Mouse (Mus musculus): ENCODE measurements around the gene Carmil1. TPM values are rescaled to one million over a fixed set of nuclear protein-coding genes. Genes with fewer than 3 reads are reported as not detected.

Gene Carmil1
- polyA plus RNA-seq, 1 experiment from 2014 or later: 34.3 TPM

DNA sequence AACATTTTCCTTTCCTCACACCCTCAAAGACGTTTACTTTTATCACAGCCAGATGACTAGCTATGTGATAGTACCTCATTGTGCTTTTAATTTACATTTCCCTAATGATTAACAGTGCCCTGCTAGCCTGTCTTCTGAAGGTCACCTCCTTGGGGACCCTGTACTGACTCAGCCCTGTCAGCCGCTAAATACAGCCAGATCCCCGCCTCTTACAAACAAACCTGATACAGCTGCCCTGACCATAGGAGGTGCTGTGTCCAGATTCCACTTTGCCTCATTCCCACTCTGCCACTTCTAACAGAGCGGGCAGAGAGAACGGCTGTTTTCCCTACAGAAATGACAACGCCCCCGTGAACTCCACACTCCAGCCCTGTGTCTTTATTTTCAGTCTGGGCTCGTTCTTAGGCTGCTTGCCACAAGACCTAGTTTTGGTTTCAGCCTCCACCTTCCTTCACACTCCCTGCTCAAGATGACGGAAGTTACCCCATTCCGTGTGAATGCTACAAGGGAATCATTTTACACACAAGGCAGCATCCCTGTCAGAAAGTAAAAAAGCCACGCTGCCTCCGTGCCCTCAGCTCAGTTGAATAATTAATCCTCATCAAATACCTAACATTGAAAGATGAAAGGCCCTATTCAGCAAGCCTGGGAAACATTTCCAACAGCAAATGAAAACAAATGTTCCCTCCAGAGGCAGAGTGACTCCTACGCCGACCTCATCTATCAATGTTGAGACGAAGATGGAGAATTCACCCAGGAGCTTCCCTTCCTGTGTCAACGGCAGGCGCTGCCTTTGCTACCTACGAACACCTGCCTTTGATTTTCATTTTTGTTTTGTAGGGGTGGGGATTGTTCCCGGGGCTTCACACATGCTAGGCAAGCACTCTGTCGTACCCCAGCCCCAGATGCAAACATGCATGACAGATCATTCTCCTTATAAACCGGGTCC lies 145.0 kb downstream of the Carmil1 start:
- H3K9ac ChIP-seq: no peak overlapping the region
- WGBS: 28% methylated on average over 21 of the region's 21 CpGs

DNA sequence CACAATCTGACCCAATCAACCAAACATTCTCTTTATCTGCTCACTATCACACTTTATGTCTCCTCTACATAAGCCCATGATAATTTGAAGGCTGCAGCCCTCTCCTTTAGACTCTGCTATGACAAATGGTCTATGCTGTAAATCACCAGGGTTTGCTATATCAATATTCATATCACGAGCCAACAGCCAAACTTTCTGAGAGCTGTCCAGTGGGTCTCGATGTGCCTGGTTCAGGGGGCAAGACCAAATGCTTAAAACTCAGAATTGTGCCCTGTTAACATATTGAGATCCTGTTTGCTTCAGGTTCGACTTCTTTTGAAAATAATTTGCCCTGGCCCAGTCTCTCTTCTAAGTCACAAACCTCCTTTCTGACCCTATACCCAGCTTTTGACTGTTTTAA lies 147.7 kb downstream of the Carmil1 start:
- WGBS: 89% methylated on average over 3 of the region's 3 CpGs
- Histone ChIP-seq H3K4me2 (replicated peaks) (no peak overlapping the region), H3K27ac (no peak overlapping the region), H3K9me3 (replicated peaks) (no peaks in the 10 kb centered on the region), H3K36me3 (no peaks in the 10 kb centered on the region), H3K4me3 (no peak overlapping the region), H3K9ac (no peak overlapping the region), H3K4me1 (peaks cover 21% of the 10 kb centered on the region), H3K27me3 (no peaks in the 10 kb centered on the region)
- ATAC-seq (ENCODE audit: low FRiP score): no peak

More for the DNA sequence above, 145.0 kb downstream of the Carmil1 start:
- H3K4me1 ChIP-seq: peaks cover 21% of the 10 kb centered on the region
- peak; percentile 50; the same call in 1 of the 2 replicates for ATAC-seq (ENCODE audit: low FRiP score)
- no peaks in the 10 kb centered on the region for H3K9me3 ChIP-seq (replicated peaks)
- H3K27ac ChIP-seq: peak overlapping the region; percentile 66
- H3K27me3 ChIP-seq: no peaks in the 10 kb centered on the region
- H3K4me2 ChIP-seq (replicated peaks): peak overlapping the region; percentile 32
- H3K36me3 ChIP-seq: no peaks in the 10 kb centered on the region
- no peak overlapping the region for H3K4me3 ChIP-seq

- H3K27ac ChIP-seq: no peak overlapping the region
- no peak overlapping the region for H3K4me3 ChIP-seq
- H3K9me3 ChIP-seq (replicated peaks): no peaks in the 10 kb centered on the region
- H3K27me3 ChIP-seq: no peaks in the 10 kb centered on the region
- no peak overlapping the region for H3K4me2 ChIP-seq (replicated peaks)
- no peak for ATAC-seq (ENCODE audit: low FRiP score)
- WGBS: 91% methylated on average over 5 of the region's 5 CpGs
- peaks cover 20% of the 10 kb centered on the region for H3K4me1 ChIP-seq
- H3K9ac ChIP-seq: no peak overlapping the region
- H3K36me3 ChIP-seq: no peaks in the 10 kb centered on the region
Observed at GRCm38 (mm10) chr13:24131319-24131718, 149.3 kb downstream of the Carmil1 start.

- H3K27ac ChIP-seq: no peak overlapping the region
- 91% methylated on average over 2 of the region's 2 CpGs for WGBS
- H3K4me2 ChIP-seq (replicated peaks): no peak overlapping the region
- H3K9me3 ChIP-seq (replicated peaks): no peaks in the 10 kb centered on the region
- H3K9ac ChIP-seq: no peak overlapping the region
- H3K27me3 ChIP-seq: no peaks in the 10 kb centered on the region
- H3K4me3 ChIP-seq: no peak overlapping the region
- no peaks in the 10 kb centered on the region for H3K36me3 ChIP-seq
- H3K4me1 ChIP-seq: peaks cover 15% of the 10 kb centered on the region
- no peak for ATAC-seq (ENCODE audit: low FRiP score)
Observed at GRCm38 (mm10) chr13:24130741-24131140, 149.9 kb downstream of the Carmil1 start.

DNA sequence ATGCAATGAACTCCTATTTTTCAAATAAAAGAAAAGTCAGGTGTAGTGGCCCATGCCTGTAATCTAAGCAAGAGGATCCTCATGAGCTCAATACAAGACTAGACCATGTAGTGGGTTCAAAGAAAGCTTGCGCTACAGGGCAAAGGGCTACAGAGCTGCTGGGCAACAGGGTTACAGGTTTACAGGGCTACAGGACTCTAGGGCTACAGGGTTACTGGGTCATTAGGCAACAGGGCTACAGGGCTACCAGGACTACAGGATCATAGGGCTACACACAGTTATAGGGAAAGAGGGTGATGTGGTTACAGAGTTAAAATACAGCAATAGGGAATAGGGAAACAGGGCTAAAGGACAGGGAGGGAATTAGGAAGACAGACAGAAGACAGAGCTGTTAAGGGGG lies 151.9 kb downstream of the Carmil1 start:
- no peaks in the 10 kb centered on the region for H3K27me3 ChIP-seq
- ATAC-seq (ENCODE audit: low FRiP score): no peak
- H3K4me3 ChIP-seq: no peak overlapping the region
- H3K9ac ChIP-seq: no peak overlapping the region
- no peak overlapping the region for H3K4me2 ChIP-seq (replicated peaks)
- H3K27ac ChIP-seq: no peak overlapping the region
- H3K4me1 ChIP-seq: no peaks in the 10 kb centered on the region
- no peaks in the 10 kb centered on the region for H3K9me3 ChIP-seq (replicated peaks)
- H3K36me3 ChIP-seq: no peaks in the 10 kb centered on the region
- whole genome bisulfite sequencing: 92% methylated on average over 1 of the region's 1 CpGs

- no peak overlapping the region for H3K4me3 ChIP-seq
- no peaks in the 10 kb centered on the region for H3K9me3 ChIP-seq (replicated peaks)
- no peaks in the 10 kb centered on the region for H3K36me3 ChIP-seq
- no peak overlapping the region for H3K27ac ChIP-seq
- no peak overlapping the region for H3K4me2 ChIP-seq (replicated peaks)
- WGBS: 81% methylated on average over 6 of the region's 6 CpGs
- ATAC-seq (ENCODE audit: low FRiP score): no peak
- no peaks in the 10 kb centered on the region for H3K27me3 ChIP-seq
- no peak overlapping the region for H3K9ac ChIP-seq
- no peaks in the 10 kb centered on the region for H3K4me1 ChIP-seq
Observed at GRCm38 (mm10) chr13:24125865-24126264, 154.7 kb downstream of the Carmil1 start.

DNA sequence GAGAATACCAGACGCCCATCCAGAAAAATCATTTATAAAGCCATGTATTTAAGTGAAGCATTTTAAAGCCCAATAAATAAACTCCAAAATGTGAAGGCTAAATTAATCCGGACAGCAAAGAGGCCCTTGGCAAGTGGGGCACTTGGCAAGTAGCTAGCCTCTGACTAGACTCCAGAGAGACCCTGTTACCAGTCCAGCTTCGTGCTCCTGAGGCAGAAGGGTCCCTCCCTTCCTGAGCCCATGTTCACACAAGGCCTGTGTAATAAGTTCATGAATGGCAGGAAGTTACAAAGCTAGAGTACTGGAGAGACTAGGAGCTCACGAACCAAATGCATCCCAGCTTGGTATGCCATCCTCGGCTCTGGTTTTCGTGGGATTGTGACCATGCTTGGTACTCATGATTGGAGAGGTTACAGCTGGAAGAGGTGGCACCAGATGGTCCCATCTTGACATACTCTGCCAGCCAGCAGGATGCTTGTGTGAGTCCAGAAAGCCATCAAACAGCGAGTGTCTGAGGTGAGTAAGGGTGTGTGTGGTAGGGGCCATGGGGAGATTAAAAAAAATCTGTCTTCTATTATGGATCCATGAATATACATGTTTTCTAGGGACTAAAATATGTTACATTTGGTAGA lies 163.3 kb downstream of the Carmil1 start:
- Histone ChIP-seq H3K4me1 (no peaks in the 10 kb centered on the region), H3K27ac (no peak overlapping the region), H3K27me3 (no peaks in the 10 kb centered on the region), H3K9ac (no peak overlapping the region), H3K4me3 (no peak overlapping the region), H3K36me3 (no peaks in the 10 kb centered on the region), H3K9me3 (replicated peaks) (no peaks in the 10 kb centered on the region), H3K4me2 (replicated peaks) (no peak overlapping the region)
- 87% methylated on average over 7 of the region's 7 CpGs for WGBS
- ATAC-seq (ENCODE audit: low FRiP score): no peak

DNA sequence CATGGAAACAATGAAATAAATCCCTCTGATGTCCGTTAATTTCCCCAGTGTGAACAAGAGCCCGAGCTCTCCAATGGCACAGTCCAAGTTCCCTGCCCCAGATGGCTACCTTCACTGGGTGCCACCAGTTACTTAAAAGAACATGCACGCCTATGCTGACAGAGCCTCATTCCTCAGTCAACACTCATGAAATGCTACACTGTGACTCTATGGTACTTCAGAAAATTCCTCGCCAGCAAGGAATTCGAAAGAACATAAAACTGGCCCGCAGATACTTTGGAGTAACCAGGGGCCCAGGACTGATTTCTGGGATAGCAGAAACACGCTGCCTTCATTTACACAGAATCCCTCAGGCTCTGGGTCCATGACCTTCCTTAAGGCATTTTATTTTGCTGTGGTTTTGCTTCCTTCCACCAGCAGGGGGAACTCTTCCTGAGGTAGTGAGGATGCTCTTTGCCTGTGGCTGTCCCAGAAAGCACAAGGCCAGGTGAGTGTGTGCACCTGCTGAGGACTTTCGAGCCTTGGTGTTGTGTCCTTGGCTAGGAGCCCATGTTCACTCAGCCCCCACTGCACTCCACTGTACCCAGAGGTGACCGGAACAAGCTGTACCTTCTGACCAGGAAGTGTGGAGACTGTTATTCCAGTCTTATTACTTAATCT lies 167.8 kb downstream of the Carmil1 start:
- no peaks in the 10 kb centered on the region for H3K4me1 ChIP-seq
- 0 out of 2 replicates have a peak, but pooled peaks have one; percentile 32 for ATAC-seq (ENCODE audit: low FRiP score)

GRCm38 (mm10) chr13:24110329-24110728 lies 170.3 kb downstream of the Carmil1 start:
- Histone ChIP-seq H3K36me3 (no peaks in the 10 kb centered on the region), H3K4me3 (no peak overlapping the region), H3K27ac (no peak overlapping the region), H3K9me3 (replicated peaks) (no peaks in the 10 kb centered on the region), H3K9ac (no peak overlapping the region), H3K27me3 (no peaks in the 10 kb centered on the region), H3K4me1 (no peaks in the 10 kb centered on the region), H3K4me2 (replicated peaks) (no peak overlapping the region)
- ATAC-seq (ENCODE audit: low FRiP score): no peak
- WGBS: 62% methylated on average over 7 of the region's 7 CpGs

More for the DNA sequence above, 167.8 kb downstream of the Carmil1 start:
- H3K27ac ChIP-seq: no peak overlapping the region
- no peaks in the 10 kb centered on the region for H3K27me3 ChIP-seq
- no peak overlapping the region for H3K4me2 ChIP-seq (replicated peaks)
- 74% methylated on average over 9 of the region's 9 CpGs for WGBS
- no peaks in the 10 kb centered on the region for H3K36me3 ChIP-seq
- no peak overlapping the region for H3K4me3 ChIP-seq
- H3K9me3 ChIP-seq (replicated peaks): no peaks in the 10 kb centered on the region
- H3K9ac ChIP-seq: no peak overlapping the region

GRCm38 (mm10) chr13:24108282-24108681 lies 172.3 kb downstream of the Carmil1 start:
- 55% methylated on average over 7 of the region's 7 CpGs for WGBS
- Histone ChIP-seq H3K4me2 (replicated peaks) (no peak overlapping the region), H3K36me3 (no peaks in the 10 kb centered on the region), H3K27me3 (no peaks in the 10 kb centered on the region), H3K9ac (no peak overlapping the region), H3K9me3 (replicated peaks) (no peaks in the 10 kb centered on the region), H3K4me1 (no peaks in the 10 kb centered on the region), H3K27ac (no peak overlapping the region), H3K4me3 (no peak overlapping the region)
- ATAC-seq (ENCODE audit: low FRiP score): no peak

- no peak overlapping the region for H3K4me3 ChIP-seq
- H3K9me3 ChIP-seq (replicated peaks): no peaks in the 10 kb centered on the region
- no peaks in the 10 kb centered on the region for H3K27me3 ChIP-seq
Observed at GRCm38 (mm10) chr13:24107058-24107457, 173.5 kb downstream of the Carmil1 start.

GRCm38 (mm10) chr13:24105838-24106237 lies 174.8 kb downstream of the Carmil1 start:
- no peak for ATAC-seq (ENCODE audit: low FRiP score)
- H3K4me3 ChIP-seq: no peak overlapping the region
- H3K4me2 ChIP-seq (replicated peaks): no peak overlapping the region
- no peaks in the 10 kb centered on the region for H3K4me1 ChIP-seq
- no peaks in the 10 kb centered on the region for H3K27me3 ChIP-seq
- WGBS: 87% methylated on average over 5 of the region's 5 CpGs
- H3K36me3 ChIP-seq: no peaks in the 10 kb centered on the region
- no peak overlapping the region for H3K27ac ChIP-seq
- H3K9ac ChIP-seq: no peak overlapping the region
- no peaks in the 10 kb centered on the region for H3K9me3 ChIP-seq (replicated peaks)

More at GRCm38 (mm10) chr13:24107058-24107457, 173.5 kb downstream of the Carmil1 start:
- no peaks in the 10 kb centered on the region for H3K36me3 ChIP-seq
- H3K27ac ChIP-seq: no peak overlapping the region
- 90% methylated on average over 3 of the region's 3 CpGs for WGBS
- no peaks in the 10 kb centered on the region for H3K4me1 ChIP-seq
- ATAC-seq (ENCODE audit: low FRiP score): no peak
- H3K9ac ChIP-seq: no peak overlapping the region
- H3K4me2 ChIP-seq (replicated peaks): no peak overlapping the region

Data from hindbrain, embryonic 12.5 days (tissue).